Mouse (Mus musculus) neutrophil, adult 59 days (primary cell): ENCODE results near the gene Vmn1r218. TPM values are rescaled to one million over a fixed set of nuclear protein-coding genes. Genes with fewer than 3 reads are reported as not detected.

Experiments used
- total RNA-seq, 2 experiments: library from RNA; stranded (reverse); gene quantifications; 1 replicate in 1 of 2; 2 replicates in 1 of 2; pipeline ENCODE4 v1.2.4; 2023

Vmn1r218 gene
- total RNA-seq = not detected

GRCm38 (mm10) chr13:23133099-23133498 lies at the start of gene Vmn1r218:
Vmn1r218 (plus strand) TSS chr13:23133155.

GRCm38 (mm10) chr13:23118126-23118525 lies 14.8 kb upstream of the Vmn1r218 start, which contains the start of gene Vmn1r217:
Vmn1r217 (minus strand) TSS chr13:23118226.

GRCm38 (mm10) chr13:23159012-23159411 lies 26.1 kb downstream of the Vmn1r218 start, which contains the start of gene Vmn1r219:
Vmn1r219 (plus strand) TSS chr13:23159312.

GRCm38 (mm10) chr13:23187875-23188274 lies 54.9 kb downstream of the Vmn1r218 start, which contains the start of gene Vmn1r220:
Vmn1r220 (minus strand) TSS chr13:23187975.

Other genes starting within 250 kb of the Vmn1r218 start
- gene Vmn1r212, start 248.9 kb upstream of the Vmn1r218 start, total RNA-seq = not detected
- gene Vmn1r213, start 125.5 kb upstream of the Vmn1r218 start, total RNA-seq = not detected
- not detected for gene Vmn1r214, start 102.7 kb upstream of the Vmn1r218 start, total RNA-seq
- gene Vmn1r215, start 65.1 kb upstream of the Vmn1r218 start, total RNA-seq = not detected
- gene Vmn1r217, start 14.9 kb upstream of the Vmn1r218 start, total RNA-seq = not detected
- not detected for gene Vmn1r219, start 26.2 kb downstream of the Vmn1r218 start, total RNA-seq
- not detected for gene Vmn1r220, start 54.8 kb downstream of the Vmn1r218 start, total RNA-seq
- not detected for gene Vmn1r221, start 81.0 kb downstream of the Vmn1r218 start, total RNA-seq
- gene Vmn1r222, start 102.8 kb downstream of the Vmn1r218 start, total RNA-seq = not detected
- gene Vmn1r223, start 114.0 kb downstream of the Vmn1r218 start, total RNA-seq = not detected
- gene Zfp322a, start 236.1 kb downstream of the Vmn1r218 start, total RNA-seq = 1 to 10 TPM; 9.4 to 9.9 TPM